Mouse (Mus musculus) gastrocnemius, postnatal 25 days (tissue): ENCODE results near the gene Antxr2. TPM values are rescaled to one million over a fixed set of nuclear protein-coding genes. Genes with fewer than 3 reads are reported as not detected.

ENCODE experiments used
- DNase-seq: peaks from one replicate; pipeline ENCODE4 v3.0.0; 2022
- total RNA-seq, 2 experiments: library from RNA; stranded (reverse); gene quantifications; 1 replicate in 1 of 2; 2 replicates in 1 of 2; pipeline ENCODE4 v1.2.3; 2021

Antxr2 gene
- total RNA-seq, 2 experiments from 2014 or later = 9.3 to 11.0 TPM

DNA sequence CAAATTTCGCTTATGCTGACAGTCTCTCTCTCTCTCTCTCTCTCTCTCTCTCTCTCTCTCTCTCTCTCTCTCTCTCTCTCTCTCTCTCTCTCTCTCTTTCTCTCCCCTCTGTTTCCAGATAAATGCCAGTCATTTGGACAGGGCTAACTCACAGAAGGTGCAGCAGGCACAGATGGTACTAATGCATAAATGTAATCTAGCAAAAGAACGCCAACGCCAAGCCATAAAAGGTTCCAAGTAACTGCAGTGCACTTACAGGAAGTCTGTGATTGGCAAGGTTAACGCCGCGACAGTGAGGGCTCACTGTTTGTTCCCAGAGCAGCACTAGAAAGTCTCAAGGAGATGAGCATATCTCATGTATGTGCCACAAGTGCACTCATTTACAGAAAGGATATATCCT is 123.4 kb downstream of the Antxr2 start:
- no peak for DNase-seq

DNA sequence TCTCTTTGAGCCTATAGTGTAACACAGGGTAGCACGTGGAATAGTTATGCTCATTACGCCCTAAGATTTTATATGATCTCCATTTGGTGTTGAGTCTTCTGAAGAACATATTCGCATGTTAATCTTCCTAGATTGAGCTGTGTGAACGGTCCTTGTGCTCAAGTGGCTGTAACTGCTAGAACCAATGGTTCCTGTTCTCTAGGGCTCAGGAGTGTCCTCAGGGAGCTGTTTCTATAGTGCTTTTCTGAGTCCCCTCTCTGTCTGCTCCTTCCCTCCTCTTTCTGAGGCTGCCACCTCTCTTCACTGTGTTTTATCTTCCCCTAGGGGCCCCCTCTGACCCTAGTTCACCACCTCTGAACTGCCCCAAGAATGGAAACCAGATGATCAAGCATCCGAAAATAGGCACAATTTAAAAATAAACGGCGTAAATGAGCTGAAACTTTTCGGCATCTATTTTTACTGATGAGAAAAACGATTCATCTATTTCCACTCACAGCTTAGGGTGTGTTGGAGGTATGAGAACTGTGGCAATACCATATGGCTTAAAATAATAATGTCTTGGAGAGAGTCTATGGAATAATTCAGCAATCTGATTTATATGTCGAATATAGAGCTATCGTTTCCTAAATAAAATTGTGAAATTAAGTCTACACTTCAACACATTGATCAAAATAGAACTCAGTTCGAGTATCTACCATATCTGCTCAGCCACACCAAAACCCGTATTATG is 124.1 kb downstream of the Antxr2 start:
- no peak for DNase-seq

DNA sequence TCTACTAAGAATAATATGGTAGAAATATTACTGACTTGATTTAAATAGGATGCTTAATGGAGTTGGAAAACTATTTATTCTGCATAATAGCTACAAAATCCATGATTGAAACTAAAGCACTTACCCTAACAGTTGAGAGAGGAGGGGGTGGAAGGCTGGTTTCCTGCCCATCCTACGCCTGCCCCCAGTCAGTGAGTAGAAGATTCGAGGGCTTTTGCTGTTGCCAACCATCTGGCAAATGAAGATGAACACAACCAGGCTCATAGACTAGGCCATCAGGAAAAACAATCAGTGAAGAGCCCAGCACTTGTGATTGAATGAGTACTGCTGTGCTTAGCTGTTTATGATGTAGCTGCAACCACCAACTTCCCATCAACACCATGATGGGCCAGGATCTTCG is 125.0 kb downstream of the Antxr2 start:
- DNase-seq = no peak

DNA sequence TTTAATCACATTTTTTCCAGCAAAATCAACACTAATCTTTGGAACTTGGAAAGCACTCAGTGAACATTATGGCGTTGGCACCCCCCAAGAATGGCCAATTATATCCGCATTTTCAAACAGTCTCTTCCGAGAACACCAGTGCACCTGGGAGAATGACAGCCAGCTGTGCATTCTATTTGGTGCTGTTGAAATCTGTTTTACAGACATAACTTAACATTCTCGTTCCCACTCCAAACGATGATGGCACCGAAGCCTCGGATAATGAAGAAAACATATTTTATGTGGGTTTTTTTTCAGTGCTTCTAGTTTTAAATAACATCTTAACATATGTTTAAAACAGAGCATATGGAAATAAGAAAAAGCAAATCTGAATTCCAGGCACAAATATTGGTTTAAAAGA is 129.7 kb downstream of the Antxr2 start:
- DNase-seq = no peak

DNA sequence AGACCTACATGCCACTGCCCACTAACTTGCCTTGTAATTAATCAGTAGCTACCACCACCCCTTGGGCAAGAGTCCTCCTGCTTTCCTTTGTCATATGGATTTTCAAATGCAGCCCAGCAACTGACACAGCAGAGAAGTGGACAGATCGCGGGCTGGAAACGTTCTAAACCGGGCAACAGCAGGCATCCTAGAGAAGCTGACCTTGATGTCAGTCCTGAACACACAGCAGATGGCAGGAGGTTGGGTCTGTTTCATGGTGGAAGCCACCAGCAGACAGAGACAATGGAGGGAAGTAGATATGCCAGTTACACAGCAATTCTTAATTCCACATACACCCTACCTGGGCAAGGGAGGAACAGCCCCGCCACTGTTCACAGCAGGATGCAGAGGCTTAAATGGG is 131.5 kb downstream of the Antxr2 start:
- DNase-seq = no peak

DNA sequence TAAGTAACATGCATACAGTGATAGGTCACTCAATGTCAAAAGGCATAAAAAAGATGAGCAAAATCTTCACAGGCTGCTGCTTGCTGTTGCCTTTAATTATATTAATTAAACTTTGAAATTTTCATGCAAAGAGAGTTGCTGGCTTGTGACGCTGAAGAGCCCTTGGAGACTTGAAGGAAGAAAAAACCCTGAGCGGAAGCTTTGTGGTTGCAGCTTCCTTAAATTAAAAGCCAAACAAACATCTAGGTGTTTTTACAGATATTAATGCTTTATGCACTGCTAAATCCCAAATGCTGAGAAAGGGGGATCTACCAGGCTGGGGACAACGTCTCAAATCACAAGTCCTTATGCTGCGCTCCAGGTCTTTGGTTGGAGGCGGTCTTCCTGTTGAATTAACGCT is 145.4 kb downstream of the Antxr2 start:
- DNase-seq = no peak

DNA sequence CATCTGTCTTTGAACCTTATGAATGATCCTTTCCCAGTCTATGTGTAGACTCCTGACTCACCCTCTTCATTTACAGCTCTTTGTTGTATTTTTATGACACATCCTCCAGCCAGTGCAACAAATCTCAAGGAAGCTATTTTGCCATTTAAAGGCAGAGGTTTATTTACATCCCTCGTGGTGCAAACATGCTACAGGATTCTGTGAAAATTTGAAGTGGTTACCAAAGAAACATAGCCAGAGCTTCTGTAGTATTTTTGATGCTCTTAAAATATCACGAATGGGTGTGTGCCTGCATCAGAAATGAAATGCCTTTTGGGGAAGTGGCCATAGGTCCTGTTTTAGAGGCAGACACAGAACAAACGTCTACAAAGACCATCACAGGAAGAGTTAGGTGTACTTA is 146.7 kb downstream of the Antxr2 start:
- DNase-seq = no peak

DNA sequence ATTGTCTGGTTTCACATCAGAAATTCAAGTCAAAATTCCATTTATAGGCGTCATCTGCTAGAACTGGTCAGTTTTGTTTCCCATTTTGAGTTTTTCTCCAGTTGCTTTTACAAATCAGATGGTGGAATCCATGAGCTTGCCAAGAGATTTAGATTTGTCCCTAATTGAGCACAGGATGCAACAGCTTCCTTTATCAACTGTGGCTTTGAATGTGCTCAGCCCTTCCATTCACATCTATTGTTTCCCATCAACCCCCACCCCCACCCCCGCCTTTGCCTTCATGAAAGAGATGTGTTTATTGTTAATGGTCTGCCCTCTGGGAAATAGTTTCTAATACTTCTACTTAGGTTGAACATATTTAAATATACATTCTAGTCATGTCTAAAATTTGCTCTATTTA is 149.4 kb downstream of the Antxr2 start:
- DNase-seq = no peak

DNA sequence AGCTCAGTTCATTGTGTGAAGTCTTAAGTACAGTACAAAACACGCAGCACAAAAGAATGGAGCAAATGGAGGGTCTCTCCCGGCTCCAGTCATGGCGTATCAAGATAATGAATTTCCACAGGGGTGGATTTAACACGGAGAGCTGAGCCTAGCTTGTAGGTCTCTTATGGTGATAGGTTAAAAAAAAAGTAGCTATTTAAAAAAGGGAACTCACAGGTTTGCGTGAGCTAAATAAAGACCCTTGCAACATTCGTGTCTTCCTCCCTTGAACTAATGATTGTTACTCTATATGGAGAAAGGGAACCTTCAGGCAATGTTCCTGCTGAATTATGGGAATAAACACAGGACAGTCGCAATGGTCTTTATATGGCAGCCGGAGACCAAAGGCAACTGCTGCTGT is 150.7 kb downstream of the Antxr2 start:
- no peak for DNase-seq

DNA sequence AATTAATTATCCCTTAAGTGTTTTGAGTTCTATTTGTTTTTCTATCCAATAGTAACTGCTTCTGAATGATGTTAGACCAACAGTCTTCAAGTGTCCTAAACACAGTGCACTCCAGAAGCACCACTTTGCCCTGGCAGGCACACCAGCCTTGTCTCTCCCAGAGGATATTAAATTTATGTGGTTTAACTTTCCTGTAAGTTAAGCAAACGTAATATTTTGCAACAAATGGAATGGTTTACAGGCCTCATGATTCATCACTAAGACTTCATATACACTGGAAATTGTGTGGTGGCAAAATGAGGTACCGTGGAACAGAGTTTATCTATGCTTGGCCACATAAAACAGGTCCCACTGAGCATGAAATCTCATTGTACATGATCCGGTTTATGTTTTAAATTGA is 152.0 kb downstream of the Antxr2 start:
- no peak for DNase-seq

DNA sequence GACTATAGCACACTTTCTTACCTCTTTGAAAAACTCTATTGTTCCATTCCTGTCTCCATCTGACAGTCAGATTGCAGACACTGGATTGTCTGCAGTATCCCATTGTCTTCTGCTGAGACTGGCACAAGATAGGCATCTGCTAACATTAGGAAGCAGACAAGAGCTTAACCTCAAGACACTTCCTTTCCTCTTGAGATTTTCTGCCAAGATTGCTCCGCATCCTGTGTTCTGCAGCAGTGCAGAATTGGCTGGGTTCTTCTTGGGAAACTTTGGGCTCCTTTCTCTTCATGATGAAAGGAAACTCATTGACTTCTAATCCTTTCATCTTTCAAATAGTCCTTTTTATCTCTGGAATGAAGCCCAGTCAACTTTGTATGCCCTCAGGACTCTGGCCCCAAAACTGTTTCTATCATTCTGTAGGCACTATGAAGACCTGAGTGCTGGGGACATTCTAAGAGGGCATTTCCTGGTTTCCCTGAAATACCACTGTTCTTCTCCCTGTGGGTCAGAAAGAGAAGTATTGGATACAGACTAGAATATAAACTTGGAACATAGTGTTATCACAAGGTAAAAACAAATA is 152.5 kb downstream of the Antxr2 start:
- DNase-seq = no peak

DNA sequence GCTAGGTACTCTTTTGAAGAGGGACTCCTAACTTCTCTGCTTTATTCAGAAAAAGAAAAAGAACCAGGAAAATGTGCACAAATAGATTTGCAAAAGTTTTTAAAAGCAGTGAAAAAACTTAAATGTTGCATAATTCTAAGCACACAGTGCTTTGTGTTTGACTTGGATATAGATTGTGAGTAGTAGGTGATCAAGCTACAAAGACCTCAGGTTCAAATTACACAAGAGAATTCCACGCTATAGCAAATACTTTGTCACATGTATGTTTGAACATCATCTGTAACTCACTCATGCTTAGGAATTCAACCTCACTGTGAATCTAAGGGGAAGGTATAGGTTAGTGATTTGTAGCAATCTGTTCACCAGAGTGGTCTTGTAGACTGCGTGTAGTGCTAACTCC is 153.9 kb downstream of the Antxr2 start:
- no peak for DNase-seq

DNA sequence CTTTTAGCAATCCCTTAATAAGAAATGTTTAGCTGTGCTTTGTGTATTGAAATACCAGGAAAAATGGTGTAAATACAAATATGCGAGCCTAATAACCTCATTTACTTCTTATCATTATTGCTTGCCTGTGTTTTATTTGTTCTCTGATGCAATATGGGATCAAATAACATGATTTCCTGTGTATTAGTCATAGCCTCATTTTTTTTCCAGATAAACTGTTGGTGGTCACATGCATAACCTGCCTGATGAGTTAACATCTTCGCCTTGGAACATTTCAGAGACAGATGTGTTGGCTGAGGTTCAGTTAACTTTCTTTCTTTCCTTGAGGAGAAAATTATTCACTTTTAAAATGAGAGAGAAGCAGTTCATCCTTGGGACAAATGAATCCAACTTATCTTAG is 162.9 kb downstream of the Antxr2 start:
- DNase-seq = no peak

DNA sequence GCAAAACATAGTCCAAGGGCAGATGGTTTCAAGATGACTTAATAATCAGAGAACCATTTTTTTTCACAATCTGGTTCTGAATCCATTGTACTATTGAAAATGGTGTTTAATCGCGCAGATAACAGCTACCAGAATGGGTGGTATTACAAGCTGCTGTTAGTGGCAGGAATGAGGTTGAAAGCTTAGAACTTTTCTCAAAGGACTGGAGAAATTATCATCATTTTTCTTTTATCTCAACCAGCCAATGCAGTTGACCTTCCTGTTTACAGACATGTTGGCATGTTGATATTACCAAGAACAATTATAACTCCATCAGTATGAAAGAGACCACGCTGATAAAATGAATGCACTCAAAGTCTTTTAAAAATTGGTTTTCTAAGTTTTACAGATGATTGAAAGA is 163.9 kb downstream of the Antxr2 start:
- DNase-seq = no peak

DNA sequence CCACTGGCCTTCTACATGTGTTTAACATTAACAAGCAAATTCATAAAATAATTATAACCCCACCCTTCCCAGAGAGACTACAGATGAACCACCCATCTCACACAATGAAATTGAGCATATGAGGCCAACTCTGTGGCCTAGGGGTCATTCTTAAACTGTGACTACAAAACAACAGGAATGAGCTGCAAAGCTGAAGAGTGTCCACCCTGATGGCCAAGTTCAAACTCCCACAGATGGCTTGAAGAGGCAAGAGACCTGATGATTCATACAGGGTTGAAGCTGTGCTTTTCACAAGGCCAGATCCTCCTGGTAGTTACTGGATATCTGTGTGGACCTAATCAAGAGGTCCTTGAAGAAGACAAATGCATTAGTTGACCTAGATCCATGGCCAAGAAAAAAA is 173.7 kb downstream of the Antxr2 start:
- DNase-seq = peak; percentile 39

DNA sequence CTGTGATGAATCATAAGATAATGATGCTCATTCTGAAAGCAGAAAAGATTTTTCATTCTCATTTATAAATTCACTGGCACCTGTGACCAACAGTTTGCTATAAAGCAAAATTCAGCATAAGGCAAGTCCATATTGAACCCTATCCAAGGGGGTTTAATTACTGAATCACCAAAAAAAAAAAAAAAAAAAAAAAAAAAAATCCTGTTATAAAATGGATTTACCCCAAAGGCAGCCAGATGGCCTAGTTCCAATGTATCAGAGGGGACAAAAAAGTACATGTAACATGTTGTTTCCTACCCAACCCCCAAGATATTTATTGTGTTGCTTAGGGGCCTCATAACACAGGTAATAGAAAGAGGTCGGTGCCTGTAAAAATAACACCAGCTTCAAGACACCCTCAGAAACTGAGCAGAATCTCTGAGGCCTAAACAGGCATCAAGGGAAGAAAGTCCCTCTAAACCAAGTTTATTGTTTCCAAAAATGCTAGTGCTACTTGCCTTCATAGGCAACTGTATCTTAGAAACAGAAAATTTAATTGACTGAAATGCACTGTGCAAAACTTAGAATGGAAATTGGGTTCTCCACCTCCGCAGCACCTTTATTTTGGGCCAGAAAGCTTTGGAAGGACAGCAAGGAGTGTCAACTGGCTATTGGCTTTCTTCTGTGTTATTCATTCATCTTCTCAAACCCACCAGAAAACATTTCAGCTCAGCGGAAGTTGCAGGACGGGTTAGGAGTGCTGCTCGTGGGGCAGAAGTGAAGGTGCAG is 178.7 kb downstream of the Antxr2 start:
- no peak for DNase-seq

DNA sequence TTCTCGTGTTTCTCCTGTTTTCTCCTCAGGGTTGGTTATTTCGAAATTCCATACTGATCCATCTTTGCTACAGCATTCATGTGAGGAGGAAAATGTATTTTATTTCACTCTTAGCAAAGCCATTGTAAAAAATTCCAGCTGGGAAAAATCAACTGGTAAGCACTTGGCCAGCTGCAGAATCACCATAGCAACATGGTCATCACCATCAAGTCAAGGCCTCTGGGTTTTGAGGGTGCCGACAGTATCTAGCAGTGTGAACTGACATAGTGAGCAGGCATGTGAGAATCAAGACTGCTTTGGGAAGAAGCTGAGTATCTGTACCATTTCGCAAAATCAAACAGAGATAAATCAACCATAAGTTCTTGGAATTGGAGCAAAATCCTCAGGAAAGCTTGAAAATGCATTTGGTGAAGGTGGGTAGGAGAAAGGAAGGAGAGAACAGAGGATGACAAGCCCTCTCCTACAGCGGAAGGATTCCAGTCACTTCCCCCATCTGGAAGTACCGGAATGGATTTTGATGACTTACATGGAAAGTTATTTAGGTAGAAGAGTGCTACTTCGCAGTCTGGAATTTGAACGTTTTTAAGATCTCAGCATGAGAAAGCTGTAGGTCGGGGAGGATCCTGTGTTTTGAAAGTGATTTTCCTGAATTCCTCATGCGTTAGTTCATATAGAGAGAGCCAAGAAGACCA is 183.5 kb downstream of the Antxr2 start:
- peak; percentile 47 for DNase-seq

DNA sequence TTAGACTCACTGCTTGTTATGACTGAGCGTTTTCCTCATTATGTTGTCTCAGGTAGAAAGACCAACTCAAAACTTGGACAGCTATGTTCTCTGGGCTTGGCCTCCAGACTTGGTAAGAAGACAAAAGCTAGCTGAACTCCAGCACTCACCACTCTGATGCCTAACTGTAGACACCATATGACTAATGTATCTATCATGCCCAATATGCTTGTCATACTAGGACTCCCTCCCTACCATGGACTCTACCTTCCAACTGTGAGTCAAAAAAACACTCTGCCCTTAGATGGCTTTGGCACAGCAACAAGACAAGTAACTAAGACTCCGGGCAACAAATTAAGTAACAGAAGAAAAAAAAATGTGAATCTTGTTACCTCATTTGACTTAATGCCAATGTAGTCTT is 184.3 kb downstream of the Antxr2 start:
- no peak for DNase-seq

DNA sequence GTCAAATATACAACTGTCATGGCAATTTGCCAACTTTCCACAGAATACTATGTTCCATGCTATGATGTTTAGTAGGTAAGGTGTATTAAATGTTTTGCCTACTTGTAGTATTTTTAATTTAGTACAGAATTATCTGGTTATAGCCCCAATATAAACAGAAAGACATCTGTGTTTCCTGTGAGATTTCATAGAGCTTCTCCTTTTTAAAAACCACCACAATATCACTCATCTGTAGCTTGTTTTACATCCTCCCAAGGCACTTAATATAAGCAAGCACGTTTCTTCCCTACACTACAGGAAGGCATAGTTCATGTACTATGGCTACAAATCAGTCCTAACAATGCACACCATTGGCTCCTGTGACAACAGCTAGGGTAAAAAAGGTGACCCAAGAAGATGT is 188.8 kb downstream of the Antxr2 start:
- DNase-seq = no peak

DNA sequence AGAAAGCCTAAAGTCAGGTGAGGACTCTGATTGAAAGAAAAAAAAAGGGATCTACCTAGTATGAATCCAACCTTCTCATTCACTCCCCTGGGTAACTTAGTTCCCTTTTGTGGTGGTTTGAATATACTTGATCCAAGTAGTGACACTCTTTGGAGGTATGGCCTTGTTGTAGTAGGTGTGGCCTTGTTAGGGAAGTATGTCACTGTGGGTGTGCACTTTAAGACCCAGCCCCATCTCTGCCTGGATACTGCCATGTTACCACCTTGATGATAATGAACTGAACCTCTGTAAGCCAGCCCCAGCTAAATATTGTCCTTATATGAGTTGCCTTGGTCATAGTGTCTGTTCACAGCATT is 190.9 kb downstream of the Antxr2 start:
- DNase-seq = no peak

DNA sequence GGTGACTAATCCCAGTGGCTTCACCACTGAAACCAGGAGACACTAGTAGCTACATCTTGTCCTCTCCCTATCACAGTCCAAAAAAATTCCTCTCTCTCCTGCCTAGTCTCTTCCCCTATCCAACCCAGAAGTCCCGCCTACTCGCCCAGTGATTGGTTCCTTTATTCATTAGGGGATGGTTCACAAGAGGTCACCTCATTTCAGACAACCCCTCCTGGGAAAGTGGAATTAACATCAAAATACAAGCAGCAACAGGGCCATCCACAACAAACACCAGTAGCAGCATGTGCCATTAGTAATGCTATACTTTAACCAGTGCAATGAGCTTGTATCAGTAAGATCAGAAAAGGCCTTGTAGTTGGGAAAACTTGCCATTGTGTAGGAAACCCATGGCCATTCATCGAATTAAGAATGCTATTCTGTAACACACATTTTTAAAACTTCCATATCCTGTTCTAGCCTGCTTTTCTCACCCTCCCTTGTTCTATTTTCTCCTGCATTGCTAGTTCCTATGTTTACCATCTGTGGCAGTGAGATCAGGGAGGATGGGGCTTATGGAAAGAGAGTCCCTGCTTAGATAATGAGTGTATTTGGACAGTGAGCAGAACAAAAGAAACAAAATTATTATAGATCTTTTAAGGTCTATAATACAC is 191.4 kb downstream of the Antxr2 start:
- DNase-seq = no peak

DNA sequence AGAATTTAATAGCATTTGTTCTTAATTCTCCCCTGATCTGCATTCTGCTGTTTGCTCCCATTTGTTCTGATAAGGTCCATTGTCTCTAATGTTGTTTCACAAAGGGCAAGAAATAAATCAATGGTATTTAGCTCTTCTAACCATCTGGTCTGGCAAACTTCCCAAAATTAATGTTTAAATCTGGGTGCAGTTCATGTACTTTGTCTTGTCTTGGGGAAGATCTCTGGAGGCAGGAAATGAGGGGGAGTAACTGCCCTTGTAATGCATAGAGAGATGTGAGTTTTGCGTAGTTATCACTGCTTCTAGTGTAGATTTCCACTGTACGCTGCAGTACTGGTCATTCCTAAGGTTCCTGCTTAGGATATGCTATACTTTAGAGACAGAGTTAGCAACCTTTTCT is 193.5 kb downstream of the Antxr2 start:
- no peak for DNase-seq

DNA sequence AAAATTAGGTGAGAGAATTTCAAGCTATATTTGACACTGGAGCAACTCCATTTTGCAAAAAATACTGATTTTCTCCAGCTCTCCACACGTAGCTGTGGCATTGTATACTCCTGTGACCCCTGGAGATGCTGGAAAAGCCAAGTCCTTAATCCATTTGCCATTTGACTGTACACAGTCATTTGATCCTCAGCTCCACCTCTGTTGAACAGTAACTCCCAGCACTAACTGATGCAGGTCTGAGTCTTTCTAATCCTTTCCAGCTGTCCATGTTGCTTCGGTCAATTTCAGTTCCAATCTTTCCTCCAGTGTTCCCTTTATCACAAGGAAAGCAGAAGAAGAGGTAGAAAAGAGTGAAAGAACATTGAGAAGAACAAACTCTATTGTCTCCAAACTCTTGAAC is 195.4 kb downstream of the Antxr2 start:
- no peak for DNase-seq
